In genomic region chr1:95223289-95223688, GRCm38 (mm10) we compare ENCODE assay signal across 13 mouse cellular contexts.
DNase-seq lines count a peak whose midpoint lies in the region; ATAC-seq and TF ChIP-seq lines count a peak whose summit lies in the region.
"Had no signal": no experiment of that assay in that cellular context is flagged by ENCODE, and none has a peak within 500 bp of the region (broad histone marks: within the 10 kb centered on the region; RNA-seq: fewer than 3 reads in every experiment).

No protein-coding gene starts in this region.

- WGBS in midbrain, embryonic 16.5 days = 39% methylated on average over 1 of the region's 1 CpGs
- WGBS in midbrain, embryonic 11.5 days = 80% methylated on average over 1 of the region's 1 CpGs
- 19% methylated on average over 1 of the region's 1 CpGs for WGBS in midbrain, postnatal 0 days

- H3K9ac ChIP-seq in midbrain, embryonic 16.5 days (ENCODE audit: low read depth, low read length) = no peak overlapping the region
- H3K9ac ChIP-seq in midbrain, embryonic 11.5 days (ENCODE audit: low read length) = no peak overlapping the region
- no peak overlapping the region for H3K9ac ChIP-seq in midbrain, postnatal 0 days (replicated peaks; ENCODE audit: low read length, poor library complexity, severe bottlenecking)
- H3K9ac ChIP-seq: intestine, embryonic 15.5 days had no signal

- no peaks in the 10 kb centered on the region for H3K9me3 ChIP-seq in midbrain, embryonic 16.5 days (replicated peaks; ENCODE audit: control insufficient read depth, low read length, poor library complexity, severe bottlenecking)
- no peaks in the 10 kb centered on the region for H3K9me3 ChIP-seq in midbrain, embryonic 11.5 days (ENCODE audit: control insufficient read depth, low read length)
- H3K9me3 ChIP-seq in midbrain, postnatal 0 days (ENCODE audit: low read length) = no peaks in the 10 kb centered on the region
- H3K9me3 ChIP-seq: intestine, embryonic 15.5 days had no signal

- no peak overlapping the region for H3K27ac ChIP-seq in midbrain, embryonic 16.5 days (ENCODE audit: low read length)
- H3K27ac ChIP-seq in midbrain, embryonic 11.5 days (ENCODE audit: low read depth, low read length) = no peak overlapping the region
- no peak overlapping the region for H3K27ac ChIP-seq in midbrain, postnatal 0 days (ENCODE audit: low read depth, low read length)
- H3K27ac ChIP-seq: intestine, embryonic 15.5 days; macrophage had no signal

- H3K4me2 ChIP-seq in midbrain, embryonic 16.5 days (ENCODE audit: low read length) = no peak overlapping the region
- H3K4me2 ChIP-seq in midbrain, embryonic 11.5 days = no peak overlapping the region
- H3K4me2 ChIP-seq in midbrain, postnatal 0 days (ENCODE audit: low read depth, low read length, poor library complexity, severe bottlenecking) = no peak overlapping the region
- H3K4me2 ChIP-seq: intestine, embryonic 15.5 days had no signal

- no peak for TF ChIP-seq CTCF in midbrain, postnatal 0 days (IDR thresholded peaks at IDR 0.05)

- no peaks in the 10 kb centered on the region for H3K27me3 ChIP-seq in midbrain, embryonic 16.5 days (ENCODE audit: control insufficient read depth, insufficient read depth, low read depth, low read length)
- H3K27me3 ChIP-seq in midbrain, embryonic 11.5 days (ENCODE audit: control insufficient read depth, insufficient read depth, low read length) = no peaks in the 10 kb centered on the region
- H3K27me3 ChIP-seq in midbrain, postnatal 0 days (ENCODE audit: insufficient read depth, low read length) = no peaks in the 10 kb centered on the region
- H3K27me3 ChIP-seq: intestine, embryonic 15.5 days had no signal

- H3K4me3 ChIP-seq in midbrain, embryonic 16.5 days (ENCODE audit: low read depth, low read length) = no peak overlapping the region
- H3K4me3 ChIP-seq in midbrain, embryonic 11.5 days (ENCODE audit: low read depth, low read length) = no peak overlapping the region
- H3K4me3 ChIP-seq in midbrain, postnatal 0 days (ENCODE audit: low read depth, low read length) = no peak overlapping the region
- H3K4me3 ChIP-seq: intestine, embryonic 15.5 days had no signal

- peak; percentile 16 to 62 for DNase-seq in cerebellum, postnatal 14 days
- no peak for DNase-seq in cerebellum, adult 9-11 months
- DNase-seq in layer of hippocampus, adult 11-12 months (ENCODE audit: low spot score) = peak; percentile 63
- no peak for DNase-seq in layer of hippocampus, postnatal 10 days (ENCODE audit: low spot score in 2 of 2)
- DNase-seq in midbrain, embryonic 11.5 days (ENCODE audit: low spot score, missing footprints) = no peak
- DNase-seq in midbrain, postnatal 0 days (ENCODE audit: low spot score) = peak; percentile 61
- no peak for DNase-seq in urinary bladder, postnatal 14 days (ENCODE audit: low spot score)
- DNase-seq: B cell, adult 2 months; kidney, postnatal 25 days; thymus, postnatal 36 days had no signal

- no peaks in the 10 kb centered on the region for H3K4me1 ChIP-seq in midbrain, embryonic 16.5 days (ENCODE audit: control insufficient read depth, insufficient read depth, low read length)
- H3K4me1 ChIP-seq in midbrain, embryonic 11.5 days (ENCODE audit: control insufficient read depth, insufficient read depth, low read length) = no peaks in the 10 kb centered on the region
- no peaks in the 10 kb centered on the region for H3K4me1 ChIP-seq in midbrain, postnatal 0 days (ENCODE audit: insufficient read depth, low read length)
- H3K4me1 ChIP-seq: intestine, embryonic 15.5 days had no signal

- no peaks in the 10 kb centered on the region for H3K36me3 ChIP-seq in midbrain, embryonic 16.5 days (ENCODE audit: control insufficient read depth, insufficient read depth, low read length)
- no peaks in the 10 kb centered on the region for H3K36me3 ChIP-seq in midbrain, embryonic 11.5 days (ENCODE audit: control insufficient read depth, insufficient read depth, low read length)
- H3K36me3 ChIP-seq in midbrain, postnatal 0 days (ENCODE audit: insufficient read depth, low read length) = no peaks in the 10 kb centered on the region
- H3K36me3 ChIP-seq: intestine, embryonic 15.5 days had no signal

- peak; percentile 48; the same call in 1 of the 2 replicates for ATAC-seq in midbrain, embryonic 16.5 days
- ATAC-seq in midbrain, embryonic 11.5 days (ENCODE audit: low FRiP score) = no peak
- no peak for ATAC-seq in midbrain, postnatal 0 days (ENCODE audit: low FRiP score)
- ATAC-seq: intestine, embryonic 15.5 days had no signal

Comparison
In these comparisons a context has a peak if more than half of its experiments do, and no peak if none do; other contexts are left out.
1. DNase-seq: peak in cerebellum, postnatal 14 days (2 of 2), layer of hippocampus, adult 11-12 months (single experiment) and midbrain, postnatal 0 days (single experiment); none in cerebellum, adult 9-11 months (single experiment), layer of hippocampus, postnatal 10 days (0 of 2), midbrain, embryonic 11.5 days (single experiment) and urinary bladder, postnatal 14 days (single experiment).